Mouse (Mus musculus) forebrain, embryonic 11.5 days (tissue): Measurements from ENCODE around the gene Nfat5. TPM values are rescaled to one million over a fixed set of nuclear protein-coding genes. Genes with fewer than 3 reads are reported as not detected.
A peak's percentile ranks its signal among the peaks of the same experiment; 100 is the strongest.

ENCODE experiments used
- ATAC-seq: fragments of 200-750 bp; cut with Nextera tagmentation; replicated peaks from 2 replicates; pipeline ENCODE4 v1.8.0; 2017; ENCODE audit warnings: moderate TSS enrichment; ENCODE audit not compliant: low FRiP score
- DNase-seq: peaks from one replicate; pipeline ENCODE4 v3.0.0-alpha.2; 2017; ENCODE audit warnings: low spot score
- H3K27ac ChIP-seq: fragments of 300-500 bp; sonication (generic); 2 replicates; pipeline ENCODE4 v1.5.1; 2014; ENCODE audit warnings: low read depth, low read length
- H3K27me3 ChIP-seq: fragments of 300-500 bp; sonication (generic); 2 replicates; pipeline ENCODE4 v1.6.1; 2014; ENCODE audit warnings: mild to moderate bottlenecking, low read length, mixed read lengths; ENCODE audit not compliant: control insufficient read depth, insufficient read depth
- H3K36me3 ChIP-seq: fragments of 300-500 bp; sonication (generic); 2 replicates; pipeline ENCODE4 v1.6.1; 2014; ENCODE audit warnings: mild to moderate bottlenecking, low read length, moderate library complexity, mixed read lengths; ENCODE audit not compliant: control insufficient read depth, insufficient read depth
- H3K4me1 ChIP-seq: fragments of 300-500 bp; sonication (generic); replicated peaks from 2 replicates; pipeline ENCODE4 v1.6.1; 2014; ENCODE audit warnings: low read length, mixed read lengths; ENCODE audit not compliant: control insufficient read depth, insufficient read depth
- H3K4me2 ChIP-seq: fragments of 300-500 bp; sonication (generic); 2 replicates; pipeline ENCODE4 v1.6.1; 2014; ENCODE audit warnings: low read depth, mild to moderate bottlenecking, low read length, moderate library complexity, mixed read lengths; ENCODE audit not compliant: severe bottlenecking
- H3K4me3 ChIP-seq: fragments of 300-500 bp; sonication (generic); 2 replicates; pipeline ENCODE4 v1.5.1; 2014; ENCODE audit warnings: low read depth, low read length
- H3K9ac ChIP-seq: fragments of 300-500 bp; sonication (generic); 2 replicates; pipeline ENCODE4 v1.6.1; 2014; ENCODE audit warnings: low read length
- H3K9me3 ChIP-seq: fragments of 300-500 bp; sonication (generic); 2 replicates; pipeline ENCODE4 v1.6.1; 2016; ENCODE audit warnings: low read length, mixed read lengths; ENCODE audit not compliant: control insufficient read depth
- WGBS: fragments of 180-500 bp; shearing (Covaris S2); extraction: QIAGEN DNeasy Blood & Tissue Kit; methylation state at CpG from one replicate; pipeline ENCODE4 v1.1.7; 2014; 5-methylcytosine and 5-hydroxymethylcytosine counted together
- polyA plus RNA-seq: library from polyadenylated mRNA; unstranded; fragments of >200 nt; fragmentation: Nextera tagmentation; extraction: Ambion mirVana; gene quantifications from 2 replicates; pipeline ENCODE4 v1.2.1, GENCODE M21; 2014

Nfat5 gene
- polyA plus RNA-seq, 1 experiment from 2014 or later: 14.5 TPM

DNA sequence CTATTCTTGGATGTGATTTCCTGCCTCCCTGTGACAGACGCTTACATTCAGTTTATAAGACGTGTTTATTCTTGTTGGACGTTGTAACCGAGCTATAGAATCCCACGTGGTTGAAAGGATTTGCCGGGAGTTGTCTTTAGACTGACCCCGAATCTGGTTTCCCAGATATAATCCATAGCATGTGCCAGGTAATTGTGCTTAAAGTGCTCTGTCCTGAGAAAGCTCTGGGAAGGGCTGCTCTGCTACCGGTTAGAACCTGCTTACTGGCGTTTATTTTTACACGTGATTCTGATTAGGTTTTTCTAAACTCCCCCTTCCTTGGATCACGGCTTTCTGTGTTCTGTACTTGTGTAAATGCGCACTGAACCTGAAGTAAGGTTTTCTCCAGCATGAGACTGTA is 104.4 kb downstream of the Nfat5 start:
- DNase-seq (no peak), ATAC-seq (no peak)
- Histone ChIP-seq H3K27me3 (no peaks in the 10 kb centered on the region), H3K27ac (no peak overlapping the region), H3K36me3 (no peaks in the 10 kb centered on the region), H3K4me3 (no peak overlapping the region), H3K4me2 (no peak overlapping the region), H3K9ac (no peak overlapping the region), H3K4me1 (no peaks in the 10 kb centered on the region), H3K9me3 (no peaks in the 10 kb centered on the region)
- WGBS: 60% methylated on average over 12 of the region's 12 CpGs

DNA sequence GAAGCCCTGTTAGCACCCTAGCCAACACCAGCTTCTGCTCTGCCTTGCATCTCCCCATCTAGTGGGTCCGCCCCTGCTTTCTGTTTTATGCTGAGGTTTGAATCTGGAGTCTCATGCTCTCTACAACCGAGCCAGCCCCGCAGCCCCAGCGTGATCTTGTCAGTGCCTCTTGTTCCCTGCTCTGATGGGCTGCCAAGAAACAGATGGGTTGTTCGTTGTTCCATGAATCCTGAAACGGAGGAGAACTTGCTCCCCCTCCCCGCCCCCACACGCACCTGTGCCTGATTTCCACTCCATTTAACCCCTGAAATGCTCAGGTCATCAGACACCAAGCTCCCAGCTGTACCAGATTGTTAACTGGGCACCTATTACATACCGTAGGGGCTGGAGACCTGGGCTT is 106.2 kb downstream of the Nfat5 start:
- Histone ChIP-seq H3K27me3 (no peaks in the 10 kb centered on the region), H3K4me2 (no peak overlapping the region), H3K9ac (no peak overlapping the region), H3K36me3 (no peaks in the 10 kb centered on the region), H3K9me3 (no peaks in the 10 kb centered on the region), H3K4me1 (no peaks in the 10 kb centered on the region), H3K4me3 (no peak overlapping the region), H3K27ac (no peak overlapping the region)
- ATAC-seq (no peak), DNase-seq (no peak)
- WGBS: 43% methylated on average over 9 of the region's 9 CpGs

DNA sequence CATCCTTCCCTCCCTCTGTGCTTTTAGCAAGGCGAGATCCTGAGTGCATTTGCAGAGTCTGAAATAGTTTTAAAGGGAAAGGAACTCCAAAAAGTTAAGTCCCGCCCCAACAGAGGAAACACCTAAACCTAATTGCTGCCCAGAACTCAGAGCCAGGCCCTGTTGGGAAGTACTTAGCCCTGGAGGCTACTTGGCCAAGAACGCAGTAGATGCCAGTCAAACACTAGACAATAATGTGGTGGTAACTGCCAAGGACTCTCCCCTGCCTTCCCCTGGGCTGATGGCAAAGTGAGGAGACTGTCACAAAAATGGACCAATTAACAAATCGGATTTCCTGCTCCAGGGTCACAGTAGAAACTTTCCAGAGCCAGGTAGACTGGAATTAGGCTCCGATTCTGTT is 108.6 kb downstream of the Nfat5 start:
- Histone ChIP-seq H3K4me3 (no peak overlapping the region), H3K9me3 (no peaks in the 10 kb centered on the region), H3K4me2 (no peak overlapping the region), H3K4me1 (no peaks in the 10 kb centered on the region), H3K9ac (no peak overlapping the region), H3K27me3 (no peaks in the 10 kb centered on the region), H3K27ac (no peak overlapping the region), H3K36me3 (no peaks in the 10 kb centered on the region)
- no peak for DNase-seq
- ATAC-seq: no peak
- WGBS: 83% methylated on average over 5 of the region's 5 CpGs

DNA sequence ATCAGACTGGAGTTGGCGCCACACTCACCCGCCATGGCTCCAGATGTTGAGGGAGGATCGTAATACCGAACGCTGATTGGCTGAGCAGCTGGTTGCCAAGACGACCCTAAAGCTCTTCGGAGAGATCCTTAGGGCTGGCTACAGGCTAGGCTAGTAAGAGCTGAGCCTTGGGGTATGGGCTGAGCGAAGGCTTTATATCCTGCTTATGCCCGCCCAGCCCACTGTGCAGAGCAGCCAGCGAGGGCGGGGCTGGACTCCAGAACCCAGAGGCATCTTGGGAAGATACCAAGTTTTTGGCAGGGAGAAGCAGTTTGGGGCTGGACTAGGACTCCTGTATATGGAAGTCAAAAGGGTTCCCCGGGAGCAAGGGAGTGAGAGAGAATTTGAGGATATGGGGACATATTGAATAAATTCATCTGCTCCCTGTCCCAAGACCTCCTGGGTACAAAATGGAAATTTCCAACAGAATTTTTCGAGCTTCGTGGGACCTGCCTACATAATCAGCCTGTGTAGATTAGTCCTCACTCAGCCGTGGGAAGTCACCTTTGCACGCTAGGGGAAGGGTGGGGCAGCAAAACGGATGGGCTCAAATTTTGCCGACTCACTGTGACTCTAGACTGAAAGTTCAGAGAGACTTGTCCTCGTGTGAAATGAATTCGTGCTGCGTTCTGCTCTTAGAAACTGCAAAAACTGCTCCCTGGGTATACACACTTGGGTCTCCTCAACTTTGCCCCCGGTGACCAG is 109.9 kb downstream of the Nfat5 start, which contains the start of gene Nqo1:
TSS of gene Nqo1 (minus strand) at position 169 of the 744 bp plus-strand sequence.
- Histone ChIP-seq H3K36me3 (no peaks in the 10 kb centered on the region), H3K4me3 (peak within 1 kb of the TSS; percentile 20), H3K9ac (peak within 1 kb of the TSS; percentile 35), H3K27ac (no peak within 1 kb of the TSS), H3K27me3 (no peaks in the 10 kb centered on the region), H3K9me3 (no peaks in the 10 kb centered on the region), H3K4me2 (peak within 1 kb of the TSS; percentile 54), H3K4me1 (no peaks in the 10 kb centered on the region; the same call in 1 of the 2 replicates)
- ATAC-seq (peak; percentile 97), DNase-seq (peak; percentile 85)
- WGBS: 17% methylated on average over 22 of the region's 22 CpGs

DNA sequence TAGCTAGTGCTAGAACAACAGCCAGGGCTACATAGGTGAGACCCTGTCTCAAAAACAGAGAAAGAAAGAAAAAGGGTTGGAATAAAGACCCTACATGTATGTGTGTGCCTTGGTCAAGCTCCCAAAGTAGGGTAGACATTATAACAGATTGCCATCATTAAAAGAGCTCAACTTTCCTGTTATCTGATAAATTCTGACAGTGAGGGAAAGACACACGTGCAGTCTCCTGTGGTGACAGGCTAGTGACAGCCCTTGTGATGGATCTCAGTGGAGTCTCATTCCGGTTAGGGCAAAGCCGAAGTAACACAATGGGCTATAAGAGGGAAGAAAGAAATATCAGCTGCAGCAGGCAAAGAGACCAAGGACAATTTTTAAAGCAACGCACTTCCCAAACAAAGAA is 110.8 kb downstream of the Nfat5 start:
- ATAC-seq: no peak

DNA sequence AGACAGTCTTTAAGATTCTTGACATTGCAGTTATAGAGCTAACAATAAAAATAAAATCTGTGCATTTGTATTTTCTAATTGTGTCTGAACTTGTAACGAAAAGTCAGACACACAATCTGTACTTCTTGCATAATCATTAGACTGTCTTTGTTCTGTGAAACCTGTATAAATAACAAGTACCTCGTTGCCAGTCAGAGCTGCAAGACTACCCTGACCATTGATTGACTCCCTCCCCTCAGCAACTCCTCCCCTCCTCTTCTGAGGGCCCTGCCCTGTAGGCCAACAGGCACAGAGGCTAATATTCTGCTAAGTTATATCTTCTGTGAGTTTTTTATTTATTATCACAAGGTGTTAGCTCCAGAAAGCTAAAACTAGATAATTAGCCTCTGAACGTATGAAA is 112.7 kb downstream of the Nfat5 start:
- no peaks in the 10 kb centered on the region; the same call in 1 of the 2 replicates for H3K4me1 ChIP-seq
- peaks cover 4% of the 10 kb centered on the region; the same call in 1 of the 2 replicates for H3K36me3 ChIP-seq
- H3K9me3 ChIP-seq: no peaks in the 10 kb centered on the region
- H3K4me2 ChIP-seq: no peak overlapping the region
- ATAC-seq (no peak), DNase-seq (no peak)
- no peak overlapping the region for H3K27ac ChIP-seq
- H3K27me3 ChIP-seq: no peaks in the 10 kb centered on the region
- no peak overlapping the region for H3K4me3 ChIP-seq
- WGBS: 74% methylated on average over 3 of the region's 3 CpGs
- H3K9ac ChIP-seq: no peak overlapping the region

More for the DNA sequence above, 110.8 kb downstream of the Nfat5 start:
- no peak overlapping the region for H3K27ac ChIP-seq
- H3K9me3 ChIP-seq: no peaks in the 10 kb centered on the region
- H3K4me3 ChIP-seq: no peak overlapping the region
- no peaks in the 10 kb centered on the region; the same call in 1 of the 2 replicates for H3K4me1 ChIP-seq
- H3K36me3 ChIP-seq: no peaks in the 10 kb centered on the region
- no peak overlapping the region for H3K9ac ChIP-seq
- H3K4me2 ChIP-seq: 0 out of 2 replicates have a peak overlapping the region, but pooled peaks have one; percentile 54
- DNase-seq: no peak
- H3K27me3 ChIP-seq: no peaks in the 10 kb centered on the region
- WGBS: 84% methylated on average over 4 of the region's 4 CpGs

DNA sequence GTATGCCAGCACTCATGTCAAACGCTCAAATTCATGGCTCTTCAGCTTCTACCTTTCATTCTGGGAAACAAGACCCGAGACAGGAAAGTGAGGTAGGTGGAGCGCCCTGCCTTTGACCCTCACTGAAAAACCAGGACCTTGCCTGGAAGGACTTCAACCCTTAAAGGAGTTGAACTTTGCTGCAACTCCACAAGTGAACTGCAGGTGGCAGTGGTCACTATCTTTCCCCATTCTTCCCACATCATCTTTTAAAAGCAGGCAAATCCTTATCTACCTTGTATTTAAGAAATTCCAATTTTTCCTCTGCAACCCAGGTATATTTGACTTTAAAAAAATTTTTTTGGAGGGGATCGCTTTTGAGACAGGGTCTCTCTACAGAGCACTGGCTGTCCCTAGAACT is 118.1 kb downstream of the Nfat5 start:
- no peaks in the 10 kb centered on the region; the same call in 1 of the 2 replicates for H3K4me1 ChIP-seq
- no peaks in the 10 kb centered on the region for H3K9me3 ChIP-seq
- no peak overlapping the region for H3K27ac ChIP-seq
- no peak overlapping the region for H3K4me3 ChIP-seq
- H3K36me3 ChIP-seq: peaks cover 12% of the 10 kb centered on the region; the same call in 1 of the 2 replicates
- no peaks in the 10 kb centered on the region for H3K27me3 ChIP-seq
- no peak overlapping the region for H3K9ac ChIP-seq
- H3K4me2 ChIP-seq: no peak overlapping the region
- 79% methylated on average over 4 of the region's 4 CpGs for WGBS
- DNase-seq: no peak
- no peak for ATAC-seq

DNA sequence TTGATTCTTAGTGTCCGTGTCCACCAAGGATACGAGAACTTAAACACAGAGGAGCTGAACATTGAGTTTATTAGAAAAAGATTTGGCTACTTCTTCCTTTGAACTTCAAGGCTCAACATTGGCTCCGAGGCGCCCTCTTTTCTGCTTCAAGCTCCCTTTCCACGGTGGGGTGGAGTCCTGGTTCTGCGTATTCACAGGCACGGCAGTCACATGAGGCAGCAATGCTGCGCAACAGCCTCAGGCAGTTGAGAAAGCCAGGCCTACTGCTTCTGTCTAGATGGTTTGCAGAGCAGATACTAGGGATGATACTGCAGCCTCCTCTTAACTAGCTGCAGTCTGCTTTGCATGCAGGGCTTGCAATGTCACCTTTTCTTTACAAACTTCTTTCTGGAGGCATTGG is 119.3 kb downstream of the Nfat5 start:
- ATAC-seq: no peak
- H3K36me3 ChIP-seq: peaks cover 12% of the 10 kb centered on the region; the same call in 1 of the 2 replicates

DNA sequence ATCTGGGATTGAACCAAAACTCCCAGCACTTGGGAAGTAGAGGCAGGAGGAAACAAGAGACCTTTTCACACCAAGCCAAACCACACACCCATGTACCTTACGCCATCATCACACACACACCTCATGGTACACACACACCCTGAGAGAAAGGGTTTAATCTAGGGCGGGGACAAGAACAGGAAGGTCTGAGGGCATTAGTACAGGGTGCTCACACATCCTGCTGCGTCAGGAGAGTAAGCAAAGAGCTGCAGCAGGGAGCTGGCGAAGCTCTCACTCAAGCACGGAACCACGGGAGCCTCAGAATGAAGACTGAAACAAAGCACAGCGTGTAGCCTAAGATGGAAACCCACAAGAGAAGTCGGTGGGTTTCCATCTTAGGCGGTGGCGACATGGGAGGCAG is 120.6 kb downstream of the Nfat5 start:
- ATAC-seq: no peak
- no peaks in the 10 kb centered on the region for H3K27me3 ChIP-seq
- 94% methylated on average over 10 of the region's 10 CpGs for WGBS
- H3K27ac ChIP-seq: no peak overlapping the region
- no peaks in the 10 kb centered on the region for H3K9me3 ChIP-seq
- no peak overlapping the region for H3K9ac ChIP-seq
- no peak overlapping the region for H3K4me2 ChIP-seq
- H3K4me1 ChIP-seq: no peaks in the 10 kb centered on the region
- peaks cover 19% of the 10 kb centered on the region; the same call in 1 of the 2 replicates for H3K36me3 ChIP-seq
- DNase-seq: no peak
- H3K4me3 ChIP-seq: no peak overlapping the region

More for the DNA sequence above, 119.3 kb downstream of the Nfat5 start:
- no peak for DNase-seq
- no peaks in the 10 kb centered on the region; the same call in 1 of the 2 replicates for H3K4me1 ChIP-seq
- no peak overlapping the region for H3K4me3 ChIP-seq
- WGBS: 89% methylated on average over 8 of the region's 8 CpGs
- no peaks in the 10 kb centered on the region for H3K27me3 ChIP-seq
- H3K9me3 ChIP-seq: no peaks in the 10 kb centered on the region
- H3K27ac ChIP-seq: no peak overlapping the region
- no peak overlapping the region for H3K4me2 ChIP-seq
- H3K9ac ChIP-seq: no peak overlapping the region
